Mouse (Mus musculus) forebrain, embryonic 16.5 days (tissue): ENCODE results near the gene Gsk3a. TPM values are rescaled to one million over a fixed set of nuclear protein-coding genes. Genes with fewer than 3 reads are reported as not detected.
A peak's percentile ranks its signal among the peaks of the same experiment; 100 is the strongest.

Source experiments
- ATAC-seq: fragments of 200-750 bp; cut with Nextera tagmentation; 2 replicates; pipeline ENCODE4 v1.8.0; 2017; ENCODE audit warnings: mild to moderate bottlenecking, moderate library complexity
- H3K27ac ChIP-seq: fragments of 300-500 bp; sonication (generic); 2 replicates; pipeline ENCODE4 v1.5.1; 2014; ENCODE audit warnings: low read length, control low read depth
- H3K27me3 ChIP-seq: fragments of 300-500 bp; sonication (generic); replicated peaks from 2 replicates; pipeline ENCODE4 v1.6.1; 2014; ENCODE audit warnings: low read length; ENCODE audit not compliant: control insufficient read depth, insufficient read depth
- H3K36me3 ChIP-seq: fragments of 300-500 bp; sonication (generic); 2 replicates; pipeline ENCODE4 v1.6.1; 2014; ENCODE audit not compliant: control insufficient read depth, insufficient read depth
- H3K4me1 ChIP-seq: fragments of 300-500 bp; sonication (generic); replicated peaks from 2 replicates; pipeline ENCODE4 v1.6.1; 2014; ENCODE audit warnings: low read length; ENCODE audit not compliant: control insufficient read depth, insufficient read depth
- H3K4me2 ChIP-seq: fragments of 300-500 bp; sonication (generic); 2 replicates; pipeline ENCODE4 v1.6.1; 2014; ENCODE audit warnings: mild to moderate bottlenecking, low read length, control low read depth
- H3K4me3 ChIP-seq: fragments of 300-500 bp; sonication (generic); replicated peaks from 2 replicates; pipeline ENCODE4 v1.5.1; 2014; ENCODE audit warnings: mild to moderate bottlenecking, low read length, control low read depth
- H3K9ac ChIP-seq: fragments of 300-500 bp; sonication (generic); replicated peaks from 2 replicates; pipeline ENCODE4 v1.6.1; 2014; ENCODE audit warnings: low read depth, low read length, control low read depth
- H3K9me3 ChIP-seq: fragments of 300-500 bp; sonication (generic); 2 replicates; pipeline ENCODE4 v1.6.1; 2016; ENCODE audit warnings: low read length; ENCODE audit not compliant: control insufficient read depth
- WGBS: fragments of 180-500 bp; shearing (Covaris S2); extraction: QIAGEN DNeasy Blood & Tissue Kit; methylation state at CpG from one replicate; pipeline ENCODE4 v1.1.7; 2014; 5-methylcytosine and 5-hydroxymethylcytosine counted together
- polyA plus RNA-seq: library from polyadenylated mRNA; unstranded; fragments of >200 nt; fragmentation: Nextera tagmentation; extraction: Ambion mirVana; gene quantifications from 2 replicates; pipeline ENCODE4 v1.2.1, GENCODE M21; 2015

Gene Gsk3a
- polyA plus RNA-seq, 1 experiment from 2014 or later = 17.1 TPM

- Histone ChIP-seq H3K9me3 (no peaks in the 10 kb centered on the region), H3K4me2 (peak overlapping the region; percentile 83), H3K9ac (peak overlapping the region; percentile 54), H3K4me3 (peak overlapping the region; percentile 80), H3K27ac (peak overlapping the region; percentile 43), H3K27me3 (no peaks in the 10 kb centered on the region), H3K36me3 (no peaks in the 10 kb centered on the region), H3K4me1 (peaks cover 40% of the 10 kb centered on the region)
- no peak for ATAC-seq
- 2% methylated on average over 22 of the region's 22 CpGs for WGBS
Observed at GRCm38 (mm10) chr7:25251071-25251791, 13.6 kb upstream of the Gsk3a start.

DNA sequence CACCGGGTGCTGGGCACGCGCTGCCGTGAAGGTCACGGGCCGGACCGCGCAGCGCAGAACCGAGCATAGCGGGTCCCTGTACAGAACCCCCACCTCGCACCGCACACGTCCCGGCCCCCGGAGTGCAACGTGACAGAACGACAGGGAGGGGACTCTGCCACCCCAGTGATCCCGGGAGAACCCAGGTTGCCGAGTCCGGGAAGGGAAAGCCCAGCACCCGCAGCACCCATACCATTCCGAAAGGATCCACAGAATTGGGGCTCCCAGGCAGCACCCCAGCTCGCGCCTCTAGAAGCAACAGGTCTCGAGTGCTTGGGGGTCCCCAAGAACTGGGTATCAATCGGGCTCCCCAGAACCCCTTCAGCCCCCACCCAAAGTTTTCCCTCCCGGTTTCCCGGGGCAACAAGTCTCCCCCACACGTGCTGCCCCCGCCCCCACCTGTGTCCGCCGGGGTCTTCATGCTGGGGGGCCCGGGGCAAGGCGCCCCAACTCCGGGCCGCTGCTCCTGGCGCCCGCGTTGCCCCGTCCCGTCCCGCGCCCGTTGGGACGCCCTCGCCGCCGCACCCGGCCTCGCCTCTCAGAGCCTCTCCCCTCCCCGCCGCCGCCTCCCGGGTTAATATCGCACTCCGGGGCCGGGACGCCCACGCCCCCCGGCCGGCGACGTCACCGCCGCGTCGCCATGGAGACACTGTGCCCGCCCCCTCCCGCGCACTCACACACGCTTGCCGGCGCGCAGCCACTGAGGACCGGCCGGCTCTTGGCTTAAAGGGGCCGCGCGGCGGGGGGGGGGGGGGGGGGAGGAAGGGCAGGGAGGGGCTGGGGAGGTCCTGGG, 12.7 kb upstream of the Gsk3a start, which contains the start of gene Erf:
Erf (minus strand) TSS at position 621 of the 832 bp plus-strand sequence.
- under 1% methylated on average over 69 of the region's 81 CpGs for WGBS
- ATAC-seq = peak; percentile 70

DNA sequence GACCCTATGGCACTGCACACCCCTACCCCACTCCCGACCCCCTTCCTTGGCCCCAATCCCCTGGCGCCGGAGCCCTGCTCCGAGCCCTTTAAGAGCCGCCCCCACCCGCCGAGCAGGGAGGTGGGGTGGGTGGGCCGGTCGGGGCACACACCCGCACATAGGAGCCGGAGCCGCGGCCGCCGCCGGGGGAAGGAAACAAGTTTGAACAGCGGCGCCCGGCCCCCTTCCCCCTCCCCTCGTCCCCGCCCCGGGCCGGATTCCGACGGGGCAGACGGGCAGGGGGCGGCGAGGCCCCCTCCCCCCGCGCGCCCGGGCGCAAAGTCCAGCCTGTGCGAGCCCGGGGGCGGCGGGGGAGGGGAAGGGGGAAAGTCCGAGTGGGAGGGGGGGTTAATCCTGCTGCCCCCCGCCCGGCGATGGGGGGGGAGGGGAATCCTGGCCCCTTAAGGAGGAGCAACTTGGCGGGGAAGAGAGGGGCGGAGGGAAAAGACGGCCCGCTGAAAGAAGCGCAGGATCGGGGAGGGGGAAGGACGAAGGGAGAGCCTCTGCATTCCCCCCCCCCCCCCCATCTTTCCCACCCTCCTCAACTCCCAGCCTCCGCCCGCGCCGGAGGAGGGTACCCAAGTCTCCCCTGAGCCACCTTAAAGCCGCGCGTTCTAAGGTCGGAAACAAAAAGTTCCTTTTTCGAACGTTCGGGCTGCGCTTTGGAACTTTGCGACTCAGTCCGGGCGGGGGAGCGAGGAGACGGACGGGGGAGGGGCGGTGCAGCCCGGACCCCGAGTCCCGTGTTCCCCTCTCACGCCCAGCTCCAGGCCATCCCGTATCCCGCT, 11.9 kb upstream of the Gsk3a start:
- Histone ChIP-seq H3K27me3 (no peaks in the 10 kb centered on the region), H3K9me3 (no peaks in the 10 kb centered on the region), H3K27ac (peak overlapping the region; percentile 90), H3K4me1 (peaks cover 46% of the 10 kb centered on the region), H3K4me3 (peak overlapping the region; percentile 80), H3K4me2 (peak overlapping the region; percentile 83), H3K36me3 (no peaks in the 10 kb centered on the region), H3K9ac (peak overlapping the region; percentile 65)
- peak; percentile 21 for ATAC-seq
- under 1% methylated on average over 49 of the region's 73 CpGs for WGBS

More for the DNA sequence above, 12.7 kb upstream of the Gsk3a start, which contains the start of gene Erf:
- Histone ChIP-seq H3K4me2 (peak within 1 kb of the TSS; percentile 83), H3K36me3 (no peaks in the 10 kb centered on the region), H3K27me3 (no peaks in the 10 kb centered on the region), H3K4me1 (peaks cover 46% of the 10 kb centered on the region), H3K27ac (peak within 1 kb of the TSS; percentile 90), H3K4me3 (peak within 1 kb of the TSS; percentile 80), H3K9ac (peak within 1 kb of the TSS; percentile 65), H3K9me3 (no peaks in the 10 kb centered on the region)

DNA sequence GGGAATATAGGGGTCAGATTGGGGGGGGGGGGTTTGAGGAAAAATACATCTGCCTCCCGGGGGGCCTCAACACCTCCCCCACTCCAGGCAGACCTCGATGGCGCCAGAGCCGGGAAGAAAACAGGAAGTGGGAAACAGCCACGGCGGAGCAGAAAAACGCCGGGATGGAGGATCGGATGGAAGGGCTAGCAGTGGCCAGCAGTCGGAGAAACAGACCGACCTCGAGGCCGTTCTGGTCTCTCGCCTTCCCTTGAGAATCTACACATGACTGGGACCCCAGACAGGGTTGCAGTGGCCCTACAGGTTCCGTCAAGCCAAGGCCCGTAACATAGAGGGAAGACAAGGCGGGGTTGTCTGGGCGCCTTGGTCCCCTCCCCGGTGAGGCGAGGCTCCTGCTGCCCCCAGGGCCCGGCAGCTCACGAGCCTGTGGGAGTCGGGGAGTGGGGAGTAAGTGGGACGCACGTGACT, 11.2 kb upstream of the Gsk3a start:
- H3K4me3 ChIP-seq = peak overlapping the region; percentile 80
- H3K36me3 ChIP-seq = no peaks in the 10 kb centered on the region
- H3K4me1 ChIP-seq = peaks cover 46% of the 10 kb centered on the region
- peak overlapping the region; percentile 65 for H3K9ac ChIP-seq
- peak; percentile 13 for ATAC-seq
- WGBS = under 1% methylated on average over 25 of the region's 25 CpGs
- H3K27ac ChIP-seq = peak overlapping the region; percentile 90
- no peaks in the 10 kb centered on the region for H3K9me3 ChIP-seq
- no peaks in the 10 kb centered on the region for H3K27me3 ChIP-seq
- peak overlapping the region; percentile 83 for H3K4me2 ChIP-seq

- no peaks in the 10 kb centered on the region for H3K27me3 ChIP-seq
- peaks cover 46% of the 10 kb centered on the region for H3K4me1 ChIP-seq
- no peaks in the 10 kb centered on the region for H3K9me3 ChIP-seq
- WGBS = 1% methylated on average over 18 of the region's 18 CpGs
- ATAC-seq = peak; percentile 50
- H3K4me2 ChIP-seq = peak overlapping the region; percentile 83
- H3K36me3 ChIP-seq = no peaks in the 10 kb centered on the region
- H3K9ac ChIP-seq = peak overlapping the region; percentile 65
- H3K27ac ChIP-seq = peak overlapping the region; percentile 90
- H3K4me3 ChIP-seq = peak overlapping the region; percentile 80
Observed at GRCm38 (mm10) chr7:25248018-25248647, 10.5 kb upstream of the Gsk3a start.

DNA sequence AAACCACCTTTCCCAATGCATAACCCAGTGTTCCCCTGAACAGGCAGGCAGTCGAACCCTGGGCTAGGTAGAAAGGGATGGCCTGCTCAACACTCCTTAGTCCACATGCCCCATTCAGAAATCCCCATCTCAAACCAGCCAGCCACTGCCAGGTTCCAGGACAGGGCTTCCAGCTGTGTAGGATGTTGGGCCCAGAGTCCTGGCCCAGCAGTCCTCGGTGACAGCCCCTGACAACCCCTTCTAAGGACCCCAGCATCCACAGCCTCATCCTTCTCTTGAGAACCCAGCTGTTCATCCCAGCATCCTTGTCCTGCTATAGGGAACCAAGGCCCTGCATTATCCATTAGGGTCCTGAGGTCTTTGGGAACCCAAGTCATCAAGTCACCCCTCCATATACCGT, 9.8 kb upstream of the Gsk3a start:
- Histone ChIP-seq H3K9me3 (no peaks in the 10 kb centered on the region), H3K4me2 (peak overlapping the region; percentile 83), H3K27me3 (no peaks in the 10 kb centered on the region), H3K27ac (peak overlapping the region; percentile 90), H3K4me3 (peak overlapping the region; percentile 80), H3K36me3 (no peaks in the 10 kb centered on the region), H3K4me1 (peaks cover 46% of the 10 kb centered on the region), H3K9ac (peak overlapping the region; percentile 65)
- WGBS = 10% methylated on average over 3 of the region's 3 CpGs
- ATAC-seq = no peak

DNA sequence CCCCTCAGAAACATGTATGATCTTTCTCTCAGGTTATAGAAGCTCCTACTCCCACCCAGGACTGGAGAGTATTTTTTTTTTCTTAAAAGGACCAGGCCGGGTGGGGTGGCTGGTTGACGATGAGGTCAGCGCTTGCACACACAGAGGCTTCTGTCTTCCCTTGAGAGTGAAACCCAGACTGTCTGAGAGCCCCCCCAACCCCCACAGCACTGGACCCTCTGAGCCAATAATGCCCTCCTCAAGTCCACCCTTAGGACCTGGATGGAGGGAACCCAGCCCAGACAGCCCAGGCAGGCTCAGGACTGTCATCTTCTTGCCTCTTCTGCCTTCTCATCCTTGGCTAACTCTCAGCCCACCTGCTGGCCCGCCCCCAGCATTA, 9.1 kb upstream of the Gsk3a start:
- no peaks in the 10 kb centered on the region for H3K9me3 ChIP-seq
- peak overlapping the region; percentile 90 for H3K27ac ChIP-seq
- no peaks in the 10 kb centered on the region for H3K27me3 ChIP-seq
- peak overlapping the region; percentile 83 for H3K4me2 ChIP-seq
- H3K9ac ChIP-seq = peak overlapping the region; percentile 65
- peak overlapping the region; percentile 80 for H3K4me3 ChIP-seq
- no peak for ATAC-seq
- WGBS = 34% methylated on average over 4 of the region's 4 CpGs
- H3K36me3 ChIP-seq = no peaks in the 10 kb centered on the region
- H3K4me1 ChIP-seq = peaks cover 45% of the 10 kb centered on the region

DNA sequence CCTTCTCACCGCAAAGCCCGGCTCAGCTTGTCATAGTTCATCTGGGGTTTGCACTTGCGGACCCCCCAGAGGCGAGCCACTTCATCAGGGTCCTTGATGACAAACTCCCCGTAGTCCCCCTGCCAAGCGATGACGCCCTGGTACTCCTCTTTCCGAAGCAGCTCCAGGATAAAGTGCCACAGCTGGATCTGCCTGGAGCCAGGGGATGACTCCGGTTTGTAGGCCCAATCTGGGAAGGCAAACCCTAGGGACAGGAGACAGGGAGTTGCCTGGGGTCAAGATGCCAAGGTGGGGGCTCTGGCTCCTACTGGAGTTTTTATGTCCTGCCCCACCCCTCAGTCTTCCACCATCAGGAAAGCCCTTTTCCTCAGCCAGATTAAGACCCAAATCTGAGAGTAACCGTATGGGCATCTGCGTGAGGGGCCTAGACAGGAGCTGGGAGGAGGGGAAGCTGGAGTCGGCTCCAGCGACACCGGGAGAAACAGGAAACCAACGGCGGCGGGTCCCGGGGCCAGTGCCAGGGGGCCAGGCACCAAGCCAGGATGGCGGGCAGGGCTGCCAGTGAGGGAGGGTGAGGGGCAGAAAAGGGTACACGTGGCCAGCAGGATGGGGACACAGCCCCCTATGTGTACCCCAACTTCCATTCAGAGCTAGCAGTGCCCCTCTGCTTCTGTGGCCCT, 8.6 kb upstream of the Gsk3a start:
- H3K4me1 ChIP-seq = peaks cover 39% of the 10 kb centered on the region
- H3K36me3 ChIP-seq = no peaks in the 10 kb centered on the region
- no peaks in the 10 kb centered on the region for H3K9me3 ChIP-seq
- ATAC-seq = no peak
- peak overlapping the region; percentile 83 for H3K4me2 ChIP-seq
- H3K27ac ChIP-seq = peak overlapping the region; percentile 90
- no peaks in the 10 kb centered on the region for H3K27me3 ChIP-seq
- 39% methylated on average over 20 of the region's 20 CpGs for WGBS
- H3K9ac ChIP-seq = peak overlapping the region; percentile 65
- H3K4me3 ChIP-seq = peak overlapping the region; percentile 2; the same call in 1 of the 2 replicates
